9 mouse cellular contexts compared by ENCODE assay signal in genomic region chr2:152105318-152106224, GRCm38 (mm10). TPM values are rescaled to one million over a fixed set of nuclear protein-coding genes. Genes with fewer than 3 reads are reported as not detected.
DNase-seq lines count a peak whose midpoint lies in the region; ATAC-seq and TF ChIP-seq lines count a peak whose summit lies in the region.
"Had no signal": no experiment of that assay in that cellular context is flagged by ENCODE, and none has a peak within 500 bp of the region (broad histone marks: within the 10 kb centered on the region; RNA-seq: fewer than 3 reads in every experiment).

TSS of gene Srxn1 (plus strand) at chr2:152105516.

- under 1% methylated on average over 76 of the region's 84 CpGs for WGBS in limb, embryonic 15.5 days
- WGBS in midbrain, postnatal 0 days: 2% methylated on average over 74 of the region's 84 CpGs

- peaks cover 15% of the 10 kb centered on the region for H3K4me1 ChIP-seq in bone marrow macrophage, adult 2 months (ENCODE audit: control insufficient read depth, insufficient read depth, low read length)
- H3K4me1 ChIP-seq in embryonic fibroblast, embryonic 13.5 days (ENCODE audit: control insufficient read depth, insufficient read depth, low read length): peaks cover 11% of the 10 kb centered on the region
- peaks cover 12% of the 10 kb centered on the region for H3K4me1 ChIP-seq in limb, embryonic 15.5 days
- peaks cover 9% of the 10 kb centered on the region; the same call in 1 of the 2 replicates for H3K4me1 ChIP-seq in midbrain, postnatal 0 days (ENCODE audit: insufficient read depth, low read length)

- H3K36me3 ChIP-seq in limb, embryonic 15.5 days: no peaks in the 10 kb centered on the region
- peaks cover 8% of the 10 kb centered on the region; the same call in 1 of the 2 replicates for H3K36me3 ChIP-seq in midbrain, postnatal 0 days (ENCODE audit: insufficient read depth, low read length)

- H3K4me2 ChIP-seq in limb, embryonic 15.5 days: peak within 1 kb of the TSS; percentile 95
- peak within 1 kb of the TSS; percentile 83 for H3K4me2 ChIP-seq in midbrain, postnatal 0 days (ENCODE audit: low read depth, low read length, poor library complexity, severe bottlenecking)

- peak; percentile 95 for DNase-seq in 3T3-L1 (ENCODE audit: low read depth, low spot score)
- DNase-seq in heart, adult 8-10 months (ENCODE audit: low spot score): peak; percentile 87
- peak; percentile 90 for DNase-seq in kidney, adult 9 months
- peak; percentile 83 for DNase-seq in midbrain, postnatal 0 days (ENCODE audit: low spot score)
- DNase-seq in spleen, postnatal 10 days (ENCODE audit: low spot score in 2 of 2): peak; percentile 89

- peak; percentile 88; the same call in 1 of the 2 replicates for TF ChIP-seq POLR2A in bone marrow macrophage, adult 2 months (IDR thresholded peaks at IDR 0.05; ENCODE audit: borderline replicate concordance, low read depth, low read length)
- peak; percentile 75 for TF ChIP-seq POLR2A in embryonic fibroblast, embryonic 13.5 days (IDR thresholded peaks at IDR 0.05; ENCODE audit: low read depth, low read length)

- peak within 1 kb of the TSS; percentile 85 for H3K27ac ChIP-seq in bone marrow macrophage, adult 2 months (ENCODE audit: insufficient read depth, low read depth, low read length)
- H3K27ac ChIP-seq in embryonic fibroblast, embryonic 13.5 days (ENCODE audit: insufficient read depth, low read length): peak within 1 kb of the TSS; percentile 85
- H3K27ac ChIP-seq in limb, embryonic 15.5 days: no peak within 1 kb of the TSS
- H3K27ac ChIP-seq in midbrain, postnatal 0 days (ENCODE audit: low read depth, low read length): peak within 1 kb of the TSS; percentile 59

- H3K9me3 ChIP-seq in limb, embryonic 15.5 days: no peaks in the 10 kb centered on the region
- no peaks in the 10 kb centered on the region for H3K9me3 ChIP-seq in midbrain, postnatal 0 days (ENCODE audit: low read length)

- peak within 1 kb of the TSS; percentile 82 for H3K4me3 ChIP-seq in bone marrow macrophage, adult 2 months (ENCODE audit: insufficient read depth, low read length)
- H3K4me3 ChIP-seq in embryonic fibroblast, embryonic 13.5 days (ENCODE audit: insufficient read depth, low read length): peak within 1 kb of the TSS; percentile 69
- H3K4me3 ChIP-seq in limb, embryonic 15.5 days: peak within 1 kb of the TSS; percentile 63
- H3K4me3 ChIP-seq in midbrain, postnatal 0 days (ENCODE audit: low read depth, low read length): peak within 1 kb of the TSS; percentile 76

- peak; percentile 75 for ATAC-seq in limb, embryonic 15.5 days (ENCODE audit: insufficient number of reproducible peaks, low FRiP score, low TSS enrichment, low read depth)
- ATAC-seq in midbrain, postnatal 0 days (ENCODE audit: low FRiP score): peak; percentile 86

- H3K9ac ChIP-seq in limb, embryonic 15.5 days: peak within 1 kb of the TSS; percentile 69
- peak within 1 kb of the TSS; percentile 86 for H3K9ac ChIP-seq in midbrain, postnatal 0 days (replicated peaks; ENCODE audit: low read length, poor library complexity, severe bottlenecking)

- TF ChIP-seq CTCF in bone marrow macrophage, adult 2 months (IDR thresholded peaks at IDR 0.05; ENCODE audit: low read depth, low read length): no peak
- no peak for TF ChIP-seq CTCF in embryonic fibroblast, embryonic 13.5 days (IDR thresholded peaks at IDR 0.05; ENCODE audit: borderline replicate concordance, insufficient read depth, low read length)
- TF ChIP-seq CTCF in midbrain, postnatal 0 days (IDR thresholded peaks at IDR 0.05): peak; percentile 74

- peaks cover 8% of the 10 kb centered on the region for H3K27me3 ChIP-seq in limb, embryonic 15.5 days
- no peaks in the 10 kb centered on the region for H3K27me3 ChIP-seq in midbrain, postnatal 0 days (ENCODE audit: insufficient read depth, low read length)

RNA-seq across cellular contexts. Expression of gene Srxn1, which starts in this region (rescaled TPM):
- 50.2 and 54.5 TPM in 2 replicates for polyA plus RNA-seq in bone marrow macrophage, adult 2 months (2012; ENCODE audit: insufficient read depth, insufficient read length, missing spikeins)
- 39.1 and 47.8 TPM in 2 replicates for polyA plus RNA-seq in embryonic fibroblast, embryonic 13.5 days (2011; ENCODE audit: insufficient read length, low read depth, missing spikeins)
- total RNA-seq in heart, adult 8-10 months (2022): 10 to 100 TPM; 19.5 to 33.1 (median 28.9) TPM
- polyA plus RNA-seq in limb, embryonic 15.5 days (2015; fragmentation: Nextera tagmentation; extraction: Ambion mirVana): 11.3 and 12.3 TPM in 2 replicates
- 24.5 and 46.1 TPM in 2 replicates for total RNA-seq in midbrain, postnatal 0 days (2014; rRNA removed)
- polyA plus RNA-seq in midbrain, postnatal 0 days (2015; fragmentation: Nextera tagmentation; extraction: Ambion mirVana): 24.8 and 29.5 TPM in 2 replicates
- total RNA-seq: CH12.LX had no signal
